ENCODE assay signal across 8 mouse cellular contexts in the genomic region with DNA sequence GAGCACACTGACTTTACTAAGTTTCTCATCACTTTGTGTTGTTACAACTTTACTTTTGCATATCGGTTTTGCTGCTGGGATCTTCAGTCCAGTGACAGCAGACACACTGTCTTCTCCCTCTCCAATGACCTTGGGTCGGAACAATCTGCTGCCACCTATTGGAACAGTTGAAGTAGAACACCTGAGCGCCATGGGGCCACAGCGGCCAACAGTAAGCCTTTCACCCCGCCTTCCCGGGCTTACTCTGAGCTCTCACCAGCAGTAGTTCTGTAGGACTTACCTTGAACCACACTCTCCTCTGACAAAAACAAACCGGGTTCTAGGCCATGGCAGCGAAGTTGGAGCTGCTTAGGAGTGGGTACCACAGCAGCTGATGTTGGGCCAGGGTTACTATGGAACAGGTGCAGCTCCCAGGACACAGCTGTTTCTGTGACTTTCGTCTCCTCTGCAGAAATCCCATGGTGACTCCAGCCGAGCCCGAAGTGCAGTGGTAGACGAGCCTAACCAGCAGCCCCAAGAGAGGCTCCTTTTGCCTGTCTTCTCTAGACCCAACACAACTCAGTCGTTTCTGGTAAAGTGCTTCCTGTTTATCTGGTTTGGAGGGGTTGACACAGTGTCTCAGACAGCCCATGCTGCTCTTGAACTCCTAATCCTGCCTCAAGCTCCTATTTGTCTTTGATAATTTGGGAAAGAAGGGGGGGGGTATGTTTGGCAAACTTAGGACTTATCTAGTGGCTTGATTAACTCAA. TPM values are rescaled to one million over a fixed set of nuclear protein-coding genes. Genes with fewer than 3 reads are reported as not detected.
DNase-seq lines count a peak whose midpoint lies in the region; ATAC-seq and TF ChIP-seq lines count a peak whose summit lies in the region.

No protein-coding gene starts in this region.

- no peaks in the 10 kb centered on the region for H3K27me3 ChIP-seq in E14TG2a.4 (ENCODE audit: insufficient read depth, low read length)
- H3K27me3 ChIP-seq in heart, embryonic 14.5 days (ENCODE audit: control insufficient read depth, insufficient read depth, low read length), result no peaks in the 10 kb centered on the region
- H3K27me3 ChIP-seq in limb, embryonic 10.5 days (ENCODE audit: low read depth, poor library complexity, severe bottlenecking), result no peaks in the 10 kb centered on the region
- H3K27me3 ChIP-seq in midbrain, embryonic 14.5 days (ENCODE audit: control insufficient read depth, insufficient read depth, low read length), result no peaks in the 10 kb centered on the region

- H3K4me1 ChIP-seq in E14TG2a.4 (replicated peaks; ENCODE audit: low read depth, low read length), result peaks cover 5% of the 10 kb centered on the region
- peaks cover 8 to 20% of the 10 kb centered on the region in 2 experiments for H3K4me1 ChIP-seq in heart, embryonic 14.5 days (ENCODE audit: control insufficient read depth in 2 of 2, insufficient read depth in 2 of 2, low read length in 2 of 2)
- H3K4me1 ChIP-seq in limb, embryonic 10.5 days, result no peaks in the 10 kb centered on the region
- H3K4me1 ChIP-seq in midbrain, embryonic 14.5 days (ENCODE audit: control insufficient read depth, insufficient read depth, low read length), result no peaks in the 10 kb centered on the region

- peak; percentile 51; the same call in 1 of the 2 replicates for ATAC-seq in heart, embryonic 14.5 days (ENCODE audit: insufficient number of reproducible peaks, insufficient read depth, low FRiP score, low read depth)
- ATAC-seq in midbrain, embryonic 14.5 days (ENCODE audit: low FRiP score, low TSS enrichment), result no peak

- WGBS in heart, embryonic 14.5 days, result 29% methylated on average over 13 of the region's 13 CpGs
- 41% methylated on average over 13 of the region's 13 CpGs for WGBS in limb, embryonic 10.5 days
- WGBS in midbrain, embryonic 14.5 days, result 48% methylated on average over 13 of the region's 13 CpGs

- no peak overlapping the region for H3K9ac ChIP-seq in heart, embryonic 14.5 days (ENCODE audit: low read length)
- H3K9ac ChIP-seq in midbrain, embryonic 14.5 days (replicated peaks; ENCODE audit: low read length), result no peak overlapping the region

- H3K4me3 ChIP-seq in E14TG2a.4 (replicated peaks; ENCODE audit: low read length), result no peak overlapping the region; the same call in 1 of the 2 replicates
- H3K4me3 ChIP-seq in heart, embryonic 14.5 days (ENCODE audit: control insufficient read depth in 1 of 2, insufficient read depth in 1 of 2, low read depth in 1 of 2, low read length in 2 of 2), result no peak overlapping the region
- no peak overlapping the region for H3K4me3 ChIP-seq in limb, embryonic 10.5 days
- H3K4me3 ChIP-seq in midbrain, embryonic 14.5 days (replicated peaks; ENCODE audit: low read depth, low read length), result no peak overlapping the region

- peaks cover 17% of the 10 kb centered on the region for H3K9me3 ChIP-seq in E14TG2a.4 (ENCODE audit: low read length)
- no peaks in the 10 kb centered on the region for H3K9me3 ChIP-seq in heart, embryonic 14.5 days (ENCODE audit: control insufficient read depth, low read length)
- no peaks in the 10 kb centered on the region for H3K9me3 ChIP-seq in limb, embryonic 10.5 days (replicated peaks)
- no peaks in the 10 kb centered on the region for H3K9me3 ChIP-seq in midbrain, embryonic 14.5 days (ENCODE audit: control insufficient read depth, low read length)

- peak; percentile 56 for TF ChIP-seq CTCF in E14TG2a.4 (conservative IDR thresholded peaks at IDR 0.05; ENCODE audit: low read length)

- DNase-seq in A20 (ENCODE audit: low read depth, low spot score), result peak; percentile 90
- DNase-seq in cerebellum, postnatal 10 days, result peak; percentile 57 to 68
- peak; percentile 60 for DNase-seq in limb, embryonic 10.5 days (ENCODE audit: low spot score)
- peak; percentile 63 for DNase-seq in midbrain, embryonic 14.5 days
- DNase-seq in thymus, postnatal 0 days (ENCODE audit: low spot score), result peak; percentile 82
- DNase-seq in left cerebral cortex, postnatal 14 days (ENCODE audit: low spot score in 2 of 2), result no peak

- H3K27ac ChIP-seq in heart, embryonic 14.5 days (replicated peaks in 1 of 2; ENCODE audit: control insufficient read depth in 1 of 2, insufficient read depth in 1 of 2, low read depth in 2 of 2, low read length in 2 of 2), result no peak overlapping the region
- H3K27ac ChIP-seq in limb, embryonic 10.5 days, result no peak overlapping the region
- no peak overlapping the region for H3K27ac ChIP-seq in midbrain, embryonic 14.5 days (replicated peaks; ENCODE audit: low read depth, low read length)

- H3K4me2 ChIP-seq in heart, embryonic 14.5 days (ENCODE audit: low read length), result no peak overlapping the region
- no peak overlapping the region for H3K4me2 ChIP-seq in midbrain, embryonic 14.5 days (ENCODE audit: low read length)

- intact Hi-C loops in left cerebral cortex, postnatal 14 days (cut with DNase I), result no loop called here

- peaks cover 56% of the 10 kb centered on the region for H3K36me3 ChIP-seq in E14TG2a.4 (ENCODE audit: insufficient read depth, low read length)
- H3K36me3 ChIP-seq in heart, embryonic 14.5 days (ENCODE audit: control insufficient read depth, insufficient read depth, low read length), result peaks cover 72% of the 10 kb centered on the region
- H3K36me3 ChIP-seq in limb, embryonic 10.5 days, result peaks cover 89% of the 10 kb centered on the region
- H3K36me3 ChIP-seq in midbrain, embryonic 14.5 days (ENCODE audit: control insufficient read depth, insufficient read depth, low read length), result peaks cover 78% of the 10 kb centered on the region

RNA-seq across cellular contexts. Expression of gene Dnajc9, which starts 10.2 kb away (rescaled TPM):
- polyA plus RNA-seq in heart, embryonic 14.5 days (2014; fragmentation: Nextera tagmentation; extraction: Ambion mirVana), result 74.2 and 87.6 TPM in 2 replicates
- polyA plus RNA-seq in limb, embryonic 10.5 days (2016; fragmentation: Nextera tagmentation; extraction: Ambion mirVana), result 272 and 290 TPM in 2 replicates
- polyA plus RNA-seq in midbrain, embryonic 14.5 days (2014; fragmentation: Nextera tagmentation; extraction: Ambion mirVana), result 89.1 and 119 TPM in 2 replicates
- polyA plus RNA-seq in thymus, postnatal 0 days (2015; fragmentation: Nextera tagmentation; extraction: Ambion mirVana), result 205 and 222 TPM in 2 replicates
- total RNA-seq in left cerebral cortex, postnatal 14 days (2021), result 10 to 100 TPM; 18.0 to 22.7 TPM

RNA-seq across cellular contexts. Expression of gene Mrps16, which starts 14.9 kb away (rescaled TPM):
- 104 and 106 TPM in 2 replicates for polyA plus RNA-seq in heart, embryonic 14.5 days (2014; fragmentation: Nextera tagmentation; extraction: Ambion mirVana)
- 90.4 TPM in 2 replicates for polyA plus RNA-seq in limb, embryonic 10.5 days (2016; fragmentation: Nextera tagmentation; extraction: Ambion mirVana)
- polyA plus RNA-seq in midbrain, embryonic 14.5 days (2014; fragmentation: Nextera tagmentation; extraction: Ambion mirVana), result 62.8 and 68.3 TPM in 2 replicates
- 111 and 121 TPM in 2 replicates for polyA plus RNA-seq in thymus, postnatal 0 days (2015; fragmentation: Nextera tagmentation; extraction: Ambion mirVana)
- total RNA-seq in left cerebral cortex, postnatal 14 days (2021), result 10 to 100 TPM; 38.3 to 40.1 TPM

RNA-seq across cellular contexts. Expression of gene Fam149b, which starts 30.5 kb away (rescaled TPM):
- polyA plus RNA-seq in heart, embryonic 14.5 days (2014; fragmentation: Nextera tagmentation; extraction: Ambion mirVana), result 29.7 and 30.4 TPM in 2 replicates
- 43.5 and 51.7 TPM in 2 replicates for polyA plus RNA-seq in limb, embryonic 10.5 days (2016; fragmentation: Nextera tagmentation; extraction: Ambion mirVana)
- 37.1 and 46.6 TPM in 2 replicates for polyA plus RNA-seq in midbrain, embryonic 14.5 days (2014; fragmentation: Nextera tagmentation; extraction: Ambion mirVana)
- 25.2 and 28.0 TPM in 2 replicates for polyA plus RNA-seq in thymus, postnatal 0 days (2015; fragmentation: Nextera tagmentation; extraction: Ambion mirVana)
- 10 to 100 TPM; 40.2 to 45.1 TPM for total RNA-seq in left cerebral cortex, postnatal 14 days (2021)

RNA-seq across cellular contexts. Expression of gene Ecd, which starts 30.6 kb away (rescaled TPM):
- polyA plus RNA-seq in heart, embryonic 14.5 days (2014; fragmentation: Nextera tagmentation; extraction: Ambion mirVana), result 35.0 and 36.4 TPM in 2 replicates
- 71.7 and 74.6 TPM in 2 replicates for polyA plus RNA-seq in limb, embryonic 10.5 days (2016; fragmentation: Nextera tagmentation; extraction: Ambion mirVana)
- 43.7 and 55.1 TPM in 2 replicates for polyA plus RNA-seq in midbrain, embryonic 14.5 days (2014; fragmentation: Nextera tagmentation; extraction: Ambion mirVana)
- polyA plus RNA-seq in thymus, postnatal 0 days (2015; fragmentation: Nextera tagmentation; extraction: Ambion mirVana), result 42.5 and 43.2 TPM in 2 replicates
- total RNA-seq in left cerebral cortex, postnatal 14 days (2021), result 10 to 100 TPM; 32.1 to 32.7 TPM

Comparison
In these comparisons a context has a peak if more than half of its experiments do, and no peak if none do; other contexts are left out.
1. DNase-seq: peak in A20 (single experiment), cerebellum, postnatal 10 days (2 of 2), limb, embryonic 10.5 days (single experiment), midbrain, embryonic 14.5 days (single experiment) and thymus, postnatal 0 days (single experiment); none in left cerebral cortex, postnatal 14 days (0 of 2).